Mouse (Mus musculus) adrenal gland, adult 18-20 months (tissue): ENCODE measurements around the gene Sult1e1. TPM values are rescaled to one million over a fixed set of nuclear protein-coding genes. Genes with fewer than 3 reads are reported as not detected.

Source experiments
- microRNA-seq, 2 experiments: library from miRNA; unstranded; fragments of <30 nt; microRNA quantifications; one replicate each; pipeline ENCODE4 v1.2.0; 2021; ENCODE audit warnings: borderline number of aligned reads in 2 of 2
- total RNA-seq, 2 experiments: library from RNA; stranded (reverse); gene quantifications; 1 replicate in 1 of 2; 2 replicates in 1 of 2; pipeline ENCODE4 v1.2.3; 2021

The Sult1e1 gene
- total RNA-seq, 2 experiments from 2014 or later: 0.66 to 6.0 TPM

Small RNA genes lying within 50 kb of the gene (microRNA-seq; reads per million reads assigned to microRNA genes)
- gene Mir3969: 0 reads per million in 2 experiments

Other genes with a start within 250 kb of the Sult1e1 start
- gene Ugt2b38, start 167.4 kb downstream of the Sult1e1 start, total RNA-seq: not detected
- not detected for gene Ugt2a2, start 109.3 kb downstream of the Sult1e1 start, total RNA-seq
- gene Gm43638, start 104.8 kb downstream of the Sult1e1 start, total RNA-seq: not detected
- gene Ugt2a1, start 100.7 kb downstream of the Sult1e1 start, total RNA-seq: not detected
- gene Sult1b1, start 53.4 kb downstream of the Sult1e1 start, total RNA-seq: not detected
- under 1 TPM in 1 of 2 experiments, not detected in 1; 0.27 TPM for gene Sult1d1, start 22.6 kb downstream of the Sult1e1 start, total RNA-seq
- not detected for gene Csn1s1, start 74.6 kb upstream of the Sult1e1 start, total RNA-seq
- gene Csn2, start 108.0 kb upstream of the Sult1e1 start, total RNA-seq: not detected
- gene Csn1s2a, start 183.0 kb upstream of the Sult1e1 start, total RNA-seq: not detected
- gene Csn1s2b, start 216.5 kb upstream of the Sult1e1 start, total RNA-seq: not detected
- gene Prr27, start 234.1 kb upstream of the Sult1e1 start, total RNA-seq: not detected